Mouse (Mus musculus): ENCODE measurements at regions not wholly inside any gene's neighbourhood (a gene's known extent, or its start where the extent isn't known, plus 50 kb on each side); places are given as distances from the start of the nearest gene placed in this dataset.
A peak's percentile ranks its signal among the peaks of the same experiment; 100 is the strongest.

GRCm38 (mm10) chr15:43926034-43926433 is 3791.9 kb downstream of the 9330182O14Rik start:
- DNase-seq (ENCODE audit: low spot score) = no peak

DNA sequence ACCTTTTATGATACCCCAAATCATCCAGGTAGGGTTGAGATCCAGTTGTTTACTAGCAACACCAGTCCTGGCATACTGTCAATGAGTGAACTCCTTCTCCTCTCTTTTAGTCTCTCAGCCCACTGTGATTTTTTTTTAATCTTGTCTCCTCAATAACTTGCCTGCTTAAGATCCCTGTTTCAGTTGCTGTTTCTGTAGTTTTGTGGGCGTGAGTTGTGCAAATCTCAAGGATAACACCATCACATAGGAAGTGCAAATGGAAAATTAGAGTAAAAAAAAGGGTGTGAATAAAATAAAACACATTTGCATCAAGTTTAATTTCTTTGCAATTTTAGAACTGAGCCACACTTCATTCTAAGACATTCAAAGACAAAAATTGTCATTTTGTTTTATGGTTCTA is 3799.4 kb downstream of the 9330182O14Rik start:
- no peak for DNase-seq (ENCODE audit: low spot score)

DNA sequence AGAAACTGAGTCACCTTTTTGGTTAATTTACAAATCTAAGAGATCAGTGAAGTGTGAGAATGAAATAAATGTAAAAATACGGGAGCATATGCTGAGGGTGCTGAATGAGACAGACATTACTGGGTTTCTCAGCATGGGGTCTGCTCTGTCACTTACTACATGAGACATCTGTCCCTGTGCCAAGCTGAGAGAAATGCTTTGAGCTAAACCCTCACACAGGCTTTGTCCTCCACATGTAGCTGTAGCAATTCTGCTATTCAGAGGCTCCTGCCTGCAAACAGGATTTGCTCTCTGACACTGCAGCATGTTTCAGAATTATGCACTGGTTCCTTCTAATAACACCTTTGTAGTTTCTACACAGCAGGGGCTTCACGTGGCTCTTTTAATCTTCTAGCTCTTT is 3806.3 kb downstream of the 9330182O14Rik start:
- DNase-seq (ENCODE audit: low spot score) = no peak

- DNase-seq (ENCODE audit: low spot score) = no peak
These were observed 3806.7 kb downstream of the 9330182O14Rik start for GRCm38 (mm10) chr15:43940905-43941304.

- no peak for DNase-seq (ENCODE audit: low spot score)
These were observed 3808.0 kb downstream of the 9330182O14Rik start for GRCm38 (mm10) chr15:43942002-43942660.

- no peak for DNase-seq (ENCODE audit: low spot score)
These were observed 3850.8 kb downstream of the 9330182O14Rik start for GRCm38 (mm10) chr15:43984991-43985390.

GRCm38 (mm10) chr15:43991229-43991628 is 3857.1 kb downstream of the 9330182O14Rik start:
- no peak for DNase-seq (ENCODE audit: low spot score)

GRCm38 (mm10) chr15:43992936-43993335 is 3858.8 kb downstream of the 9330182O14Rik start:
- no peak for DNase-seq (ENCODE audit: low spot score)

GRCm38 (mm10) chr15:44026468-44027028 is 3892.4 kb downstream of the 9330182O14Rik start:
- DNase-seq (ENCODE audit: low spot score) = peak; percentile 55

GRCm38 (mm10) chr15:44035900-44036299 is 3901.7 kb downstream of the 9330182O14Rik start:
- no peak for DNase-seq (ENCODE audit: low spot score)

DNA sequence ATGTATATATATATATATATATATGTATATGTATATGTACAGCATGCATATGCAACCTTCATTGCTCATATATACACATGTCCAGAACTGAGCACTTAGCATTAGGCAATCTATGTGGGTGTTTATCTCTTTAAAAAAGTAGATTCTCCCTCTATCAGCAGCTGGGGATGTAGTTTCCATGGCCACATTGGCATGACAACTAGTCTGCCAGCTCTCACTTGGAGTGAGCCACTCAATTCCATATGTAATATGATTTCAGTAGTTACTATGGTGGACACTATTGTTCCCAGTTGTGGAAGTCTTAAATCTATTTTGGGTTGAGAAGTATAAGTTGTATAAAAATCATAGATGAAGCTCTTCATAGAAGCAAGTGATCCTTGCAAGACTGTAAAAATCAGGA is 3903.7 kb downstream of the 9330182O14Rik start:
- no peak for DNase-seq (ENCODE audit: low spot score)

GRCm38 (mm10) chr15:44050565-44051274 is 3916.6 kb downstream of the 9330182O14Rik start:
- no peak for DNase-seq (ENCODE audit: low spot score)

GRCm38 (mm10) chr15:44064855-44065254 is 3930.7 kb downstream of the 9330182O14Rik start:
- DNase-seq (ENCODE audit: low spot score) = no peak

DNA sequence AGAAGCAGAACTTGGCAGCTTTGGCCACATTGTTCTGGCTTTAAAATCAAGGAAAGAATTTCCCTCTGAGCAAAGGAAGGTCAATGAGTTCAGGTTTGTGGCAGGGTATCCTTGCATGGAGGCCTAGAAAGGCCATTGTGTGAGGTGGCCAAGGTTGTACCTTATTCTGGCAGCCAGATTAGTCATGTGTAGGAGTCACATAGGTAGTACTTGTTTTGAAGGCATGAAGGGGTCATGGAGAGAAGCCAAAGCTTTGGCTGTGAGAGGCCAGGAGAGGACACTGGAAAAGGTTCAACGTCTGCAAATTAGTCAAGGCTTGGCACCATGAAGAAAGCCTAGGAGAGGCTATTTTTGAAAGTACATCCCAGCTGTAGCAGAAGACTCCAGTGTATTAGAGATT is 3949.5 kb downstream of the 9330182O14Rik start:
- no peak for DNase-seq (ENCODE audit: low spot score)

GRCm38 (mm10) chr15:44112328-44112944 is 3978.3 kb downstream of the 9330182O14Rik start:
- no peak for DNase-seq (ENCODE audit: low spot score)

DNA sequence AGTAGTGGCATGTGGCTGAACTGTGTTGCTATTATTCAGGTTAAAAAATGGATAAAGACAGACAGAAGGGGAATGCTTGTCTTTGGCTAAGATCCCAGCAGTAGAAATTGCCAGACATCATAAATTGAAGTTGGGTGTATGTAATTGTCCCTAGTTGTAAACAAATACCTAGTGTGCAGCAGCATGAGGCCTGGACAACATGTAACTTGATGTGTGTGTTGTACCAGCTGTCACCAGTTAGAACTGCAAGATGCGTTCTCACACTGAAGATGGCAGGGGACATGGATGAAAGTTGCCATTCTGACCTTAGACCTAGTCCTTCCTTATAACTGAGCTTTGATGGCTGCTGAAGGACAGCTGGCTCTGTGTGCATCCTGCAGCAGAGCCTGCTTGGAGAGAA is 4000.0 kb downstream of the 9330182O14Rik start:
- DNase-seq (ENCODE audit: low spot score) = no peak
